Mouse (Mus musculus): ENCODE data around the gene 9930104L06Rik. TPM values are rescaled to one million over a fixed set of nuclear protein-coding genes. Genes with fewer than 3 reads are reported as not detected.
A peak's percentile ranks its signal among the peaks of the same experiment; 100 is the strongest.

Gene 9930104L06Rik
- polyA plus RNA-seq (2014; fragmentation: Nextera tagmentation; extraction: Ambion mirVana): 5.9 and 6.1 TPM in 2 replicates

- H3K9me3 ChIP-seq (ENCODE audit: control insufficient read depth, low read length): no peaks in the 10 kb centered on the region
- H3K4me2 ChIP-seq (ENCODE audit: low read depth, low read length, severe bottlenecking): peak within 1 kb of the TSS; percentile 79
- WGBS: under 1% methylated on average over 52 of the region's 52 CpGs
- H3K36me3 ChIP-seq (ENCODE audit: control insufficient read depth, insufficient read depth, low read length): no peaks in the 10 kb centered on the region; the same call in 1 of the 2 replicates
- ATAC-seq (replicated peaks; ENCODE audit: low FRiP score) (peak; percentile 99), DNase-seq (ENCODE audit: low spot score) (peak; percentile 92)
- peaks cover 14% of the 10 kb centered on the region for H3K4me1 ChIP-seq (replicated peaks; ENCODE audit: control insufficient read depth, insufficient read depth, low read length)
- H3K4me3 ChIP-seq (ENCODE audit: low read depth, low read length): peak within 1 kb of the TSS; percentile 93
- H3K27ac ChIP-seq (ENCODE audit: low read depth, low read length): 0 out of 2 replicates have a peak within 1 kb of the TSS, but pooled peaks have one; percentile 4
- no peaks in the 10 kb centered on the region for H3K27me3 ChIP-seq (ENCODE audit: control insufficient read depth, insufficient read depth, low read length)
- peak within 1 kb of the TSS; percentile 83 for H3K9ac ChIP-seq (ENCODE audit: low read length)
These were observed at the start of gene 9930104L06Rik for GRCm38 (mm10) chr4:124936613-124937471. Gene 9930104L06Rik (plus strand): TSS chr4:124937048.

- WGBS: 70% methylated on average over 7 of the region's 7 CpGs
- Histone ChIP-seq H3K27ac (ENCODE audit: low read depth, low read length) (no peak overlapping the region), H3K4me1 (replicated peaks; ENCODE audit: control insufficient read depth, insufficient read depth, low read length) (no peaks in the 10 kb centered on the region), H3K9me3 (ENCODE audit: control insufficient read depth, low read length) (no peaks in the 10 kb centered on the region), H3K4me3 (ENCODE audit: low read depth, low read length) (no peak overlapping the region), H3K27me3 (ENCODE audit: control insufficient read depth, insufficient read depth, low read length) (peaks cover 16% of the 10 kb centered on the region), H3K9ac (ENCODE audit: low read length) (no peak overlapping the region), H3K36me3 (ENCODE audit: control insufficient read depth, insufficient read depth, low read length) (no peaks in the 10 kb centered on the region), H3K4me2 (ENCODE audit: low read depth, low read length, severe bottlenecking) (no peak overlapping the region)
- ATAC-seq (replicated peaks; ENCODE audit: low FRiP score) (no peak), DNase-seq (ENCODE audit: low spot score) (no peak)
These were observed 48.1 kb upstream of the 9930104L06Rik start for GRCm38 (mm10) chr4:124888702-124889101.

DNA sequence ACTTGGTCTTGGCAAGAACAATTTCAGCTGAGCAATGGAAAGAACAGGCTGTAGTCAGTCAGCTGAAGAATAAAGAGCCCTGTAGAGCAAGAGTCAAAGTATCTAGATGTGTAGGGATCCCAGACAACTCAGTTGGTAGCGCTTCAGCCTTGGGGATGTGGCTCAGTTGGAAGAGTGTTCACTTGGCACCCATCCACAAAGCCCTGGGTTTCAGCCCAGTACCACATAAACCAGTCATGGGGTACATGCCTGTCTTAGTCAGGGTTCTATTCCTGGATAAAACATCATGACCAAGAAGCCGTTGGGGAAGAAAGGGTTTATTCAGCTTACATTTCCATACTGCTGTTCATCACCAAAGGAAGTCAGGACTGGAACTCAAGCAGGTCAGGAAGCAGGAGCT is 46.9 kb upstream of the 9930104L06Rik start:
- 89% methylated on average over 2 of the region's 2 CpGs for WGBS
- DNase-seq (ENCODE audit: low spot score) (no peak), ATAC-seq (replicated peaks; ENCODE audit: low FRiP score) (no peak)
- Histone ChIP-seq H3K4me2 (ENCODE audit: low read depth, low read length, severe bottlenecking) (no peak overlapping the region), H3K27ac (ENCODE audit: low read depth, low read length) (no peak overlapping the region), H3K4me1 (replicated peaks; ENCODE audit: control insufficient read depth, insufficient read depth, low read length) (peaks cover 5% of the 10 kb centered on the region; the same call in 1 of the 2 replicates), H3K9ac (ENCODE audit: low read length) (no peak overlapping the region), H3K9me3 (ENCODE audit: control insufficient read depth, low read length) (no peaks in the 10 kb centered on the region), H3K36me3 (ENCODE audit: control insufficient read depth, insufficient read depth, low read length) (no peaks in the 10 kb centered on the region), H3K4me3 (ENCODE audit: low read depth, low read length) (no peak overlapping the region), H3K27me3 (ENCODE audit: control insufficient read depth, insufficient read depth, low read length) (peaks cover 22% of the 10 kb centered on the region)

DNA sequence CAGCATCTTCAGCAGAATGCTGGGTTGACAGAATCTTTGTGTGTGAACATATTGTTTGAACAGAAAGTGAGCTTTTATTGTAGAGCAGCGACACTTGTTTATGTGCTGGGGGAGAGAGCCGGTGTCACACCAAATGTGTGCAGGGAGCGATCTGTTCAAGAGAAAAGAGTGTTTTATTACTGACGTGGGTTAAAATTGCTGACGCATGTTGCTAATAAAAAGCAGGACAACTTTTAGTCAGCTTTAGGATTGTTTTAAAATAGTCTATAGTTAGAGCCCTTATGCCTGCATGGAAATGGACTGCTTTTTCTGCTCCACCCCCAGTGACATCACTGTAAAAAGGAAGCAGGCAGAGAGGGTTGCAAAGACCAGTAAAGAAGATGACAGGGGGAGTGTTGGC is 46.0 kb upstream of the 9930104L06Rik start:
- Histone ChIP-seq H3K27me3 (ENCODE audit: control insufficient read depth, insufficient read depth, low read length) (peaks cover 31% of the 10 kb centered on the region), H3K4me1 (replicated peaks; ENCODE audit: control insufficient read depth, insufficient read depth, low read length) (peaks cover 5% of the 10 kb centered on the region; the same call in 1 of the 2 replicates), H3K36me3 (ENCODE audit: control insufficient read depth, insufficient read depth, low read length) (no peaks in the 10 kb centered on the region), H3K9ac (ENCODE audit: low read length) (no peak overlapping the region), H3K4me2 (ENCODE audit: low read depth, low read length, severe bottlenecking) (no peak overlapping the region), H3K27ac (ENCODE audit: low read depth, low read length) (no peak overlapping the region), H3K9me3 (ENCODE audit: control insufficient read depth, low read length) (no peaks in the 10 kb centered on the region), H3K4me3 (ENCODE audit: low read depth, low read length) (no peak overlapping the region)
- DNase-seq (ENCODE audit: low spot score) (no peak), ATAC-seq (replicated peaks; ENCODE audit: low FRiP score) (no peak)
- 80% methylated on average over 5 of the region's 5 CpGs for WGBS

DNA sequence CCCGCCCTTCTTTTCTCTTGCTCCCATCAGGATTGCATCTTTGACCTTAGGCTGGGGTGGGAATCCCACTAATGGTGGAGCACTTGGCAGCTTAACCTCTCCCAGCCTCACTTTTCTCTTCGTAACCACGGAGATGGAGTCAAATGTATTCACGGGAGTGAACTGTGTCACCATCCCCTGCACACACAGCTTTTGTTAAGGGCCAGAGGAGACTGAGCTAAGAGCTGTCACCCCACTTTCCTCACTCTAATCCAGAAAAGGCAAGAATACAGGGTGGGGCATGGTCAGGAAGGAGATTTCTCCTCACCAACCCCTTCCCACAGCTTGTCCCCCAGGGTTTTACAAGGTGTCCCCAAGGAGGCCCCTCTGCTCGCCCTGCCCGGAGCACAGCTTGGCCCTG is 43.1 kb upstream of the 9930104L06Rik start:
- Histone ChIP-seq H3K27ac (ENCODE audit: low read depth, low read length) (no peak overlapping the region), H3K4me3 (ENCODE audit: low read depth, low read length) (no peak overlapping the region), H3K9me3 (ENCODE audit: control insufficient read depth, low read length) (no peaks in the 10 kb centered on the region), H3K9ac (ENCODE audit: low read length) (no peak overlapping the region), H3K36me3 (ENCODE audit: control insufficient read depth, insufficient read depth, low read length) (no peaks in the 10 kb centered on the region), H3K4me1 (replicated peaks; ENCODE audit: control insufficient read depth, insufficient read depth, low read length) (peaks cover 10% of the 10 kb centered on the region), H3K27me3 (ENCODE audit: control insufficient read depth, insufficient read depth, low read length) (peaks cover 34% of the 10 kb centered on the region), H3K4me2 (ENCODE audit: low read depth, low read length, severe bottlenecking) (no peak overlapping the region)
- peak; percentile 48 for DNase-seq (ENCODE audit: low spot score)
- WGBS: 30% methylated on average over 6 of the region's 6 CpGs
- no peak for ATAC-seq (replicated peaks; ENCODE audit: low FRiP score)

DNA sequence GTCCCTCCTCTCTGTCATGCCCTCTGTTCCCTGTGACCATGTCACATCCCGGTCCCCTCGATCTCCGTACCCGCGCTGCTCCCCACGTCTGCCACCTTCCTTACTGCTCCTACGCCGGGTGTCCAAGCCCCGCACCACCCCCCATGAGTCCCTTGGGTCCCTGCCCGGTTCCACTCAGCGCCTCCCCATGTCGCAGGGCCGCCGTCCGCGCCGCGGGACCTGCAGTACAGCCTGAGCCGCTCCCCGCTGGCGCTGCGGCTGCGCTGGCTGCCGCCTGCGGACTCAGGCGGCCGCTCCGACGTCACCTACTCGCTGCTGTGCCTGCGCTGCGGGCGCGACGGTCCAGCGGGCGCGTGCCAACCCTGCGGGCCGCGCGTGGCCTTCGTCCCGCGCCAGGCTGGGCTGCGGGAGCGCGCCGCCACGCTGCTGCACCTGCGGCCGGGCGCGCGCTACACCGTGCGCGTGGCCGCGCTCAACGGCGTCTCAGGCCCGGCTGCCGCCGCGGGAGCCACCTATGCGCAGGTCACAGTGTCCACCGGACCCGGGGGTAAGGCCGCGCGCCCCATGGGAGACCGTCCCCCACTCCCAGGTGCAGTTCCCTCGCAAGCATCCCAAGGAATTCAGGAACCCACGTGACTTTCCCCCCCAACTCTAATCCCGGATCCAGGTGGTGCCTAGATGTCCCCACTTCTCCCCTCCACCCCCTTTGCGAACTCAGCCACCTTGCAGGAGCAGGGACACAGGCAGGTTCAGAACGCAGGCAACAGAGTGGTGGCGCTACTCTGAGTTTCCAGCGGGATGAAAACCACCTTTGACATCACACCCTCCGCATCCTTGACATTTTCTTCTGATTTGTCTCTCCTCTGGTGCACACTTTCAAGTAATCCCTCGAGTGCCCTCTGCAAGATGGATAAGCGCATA is 42.1 kb upstream of the 9930104L06Rik start:
- Histone ChIP-seq H3K27ac (ENCODE audit: low read depth, low read length) (no peak overlapping the region), H3K9ac (ENCODE audit: low read length) (peak overlapping the region; percentile 29), H3K4me2 (ENCODE audit: low read depth, low read length, severe bottlenecking) (peak overlapping the region; percentile 75), H3K4me3 (ENCODE audit: low read depth, low read length) (peak overlapping the region; percentile 43), H3K4me1 (replicated peaks; ENCODE audit: control insufficient read depth, insufficient read depth, low read length) (peaks cover 14% of the 10 kb centered on the region), H3K9me3 (ENCODE audit: control insufficient read depth, low read length) (no peaks in the 10 kb centered on the region), H3K27me3 (ENCODE audit: control insufficient read depth, insufficient read depth, low read length) (peaks cover 34% of the 10 kb centered on the region), H3K36me3 (ENCODE audit: control insufficient read depth, insufficient read depth, low read length) (no peaks in the 10 kb centered on the region)
- ATAC-seq (replicated peaks; ENCODE audit: low FRiP score): no peak
- DNase-seq (ENCODE audit: low spot score): peak; percentile 65
- WGBS: 1% methylated on average over 82 of the region's 83 CpGs

GRCm38 (mm10) chr4:124898428-124898827 is 38.4 kb upstream of the 9930104L06Rik start:
- Histone ChIP-seq H3K4me2 (ENCODE audit: low read depth, low read length, severe bottlenecking) (no peak overlapping the region), H3K4me1 (replicated peaks; ENCODE audit: control insufficient read depth, insufficient read depth, low read length) (peaks cover 16% of the 10 kb centered on the region), H3K9ac (ENCODE audit: low read length) (peak overlapping the region; percentile 20; the same call in 1 of the 2 replicates), H3K9me3 (ENCODE audit: control insufficient read depth, low read length) (no peaks in the 10 kb centered on the region), H3K27me3 (ENCODE audit: control insufficient read depth, insufficient read depth, low read length) (peaks cover 27% of the 10 kb centered on the region), H3K27ac (ENCODE audit: low read depth, low read length) (no peak overlapping the region), H3K4me3 (ENCODE audit: low read depth, low read length) (no peak overlapping the region), H3K36me3 (ENCODE audit: control insufficient read depth, insufficient read depth, low read length) (no peaks in the 10 kb centered on the region)
- WGBS: 11% methylated on average over 10 of the region's 10 CpGs
- ATAC-seq (replicated peaks; ENCODE audit: low FRiP score) (no peak), DNase-seq (ENCODE audit: low spot score) (no peak)

DNA sequence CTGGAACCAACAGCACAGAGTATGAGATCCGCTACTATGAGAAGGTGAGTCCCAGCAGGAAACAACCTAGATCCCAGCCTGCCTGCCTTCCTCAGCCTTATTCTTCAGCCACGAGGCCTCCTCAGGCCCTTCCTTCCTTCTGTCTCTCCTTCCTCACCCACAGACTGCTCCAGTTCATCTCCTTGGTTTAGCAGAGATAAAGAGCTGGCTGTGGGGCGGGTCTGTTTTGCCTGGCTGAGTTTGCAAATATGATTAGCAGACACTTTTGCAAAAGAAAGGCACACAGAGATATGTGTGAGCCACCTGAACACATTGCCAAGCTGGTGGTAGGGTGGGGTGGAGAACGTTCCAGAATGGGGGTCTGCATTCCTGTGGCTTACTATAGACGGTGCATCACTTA is 36.9 kb upstream of the 9930104L06Rik start:
- no peak for ATAC-seq (replicated peaks; ENCODE audit: low FRiP score)
- Histone ChIP-seq H3K9me3 (ENCODE audit: control insufficient read depth, low read length) (no peaks in the 10 kb centered on the region), H3K36me3 (ENCODE audit: control insufficient read depth, insufficient read depth, low read length) (no peaks in the 10 kb centered on the region), H3K9ac (ENCODE audit: low read length) (peak overlapping the region; percentile 17; the same call in 1 of the 2 replicates), H3K27me3 (ENCODE audit: control insufficient read depth, insufficient read depth, low read length) (peaks cover 12% of the 10 kb centered on the region), H3K4me1 (replicated peaks; ENCODE audit: control insufficient read depth, insufficient read depth, low read length) (peaks cover 10% of the 10 kb centered on the region; the same call in 1 of the 2 replicates), H3K4me3 (ENCODE audit: low read depth, low read length) (no peak overlapping the region), H3K4me2 (ENCODE audit: low read depth, low read length, severe bottlenecking) (no peak overlapping the region), H3K27ac (ENCODE audit: low read depth, low read length) (no peak overlapping the region)
- no peak for DNase-seq (ENCODE audit: low spot score)
- WGBS: 58% methylated on average over 5 of the region's 5 CpGs
